Mouse (Mus musculus) urinary bladder, adult 2 months (tissue): ENCODE results near the gene Fam221b. TPM values are rescaled to one million over a fixed set of nuclear protein-coding genes. Genes with fewer than 3 reads are reported as not detected.
A peak's percentile ranks its signal among the peaks of the same experiment; 100 is the strongest.

Experiments used
- DNase-seq: peaks from one replicate; pipeline ENCODE4 v3.0.0; 2022; ENCODE audit warnings: low spot score
- polyA plus RNA-seq: library from polyadenylated mRNA; depleted of rRNA; stranded (reverse); fragments of >200 nt; gene quantifications from 2 replicates; pipeline ENCODE4 v1.2.3, GENCODE M21; 2012; rRNA removed

Fam221b gene
- 0.41 and 0.51 TPM in 2 replicates for polyA plus RNA-seq

DNA sequence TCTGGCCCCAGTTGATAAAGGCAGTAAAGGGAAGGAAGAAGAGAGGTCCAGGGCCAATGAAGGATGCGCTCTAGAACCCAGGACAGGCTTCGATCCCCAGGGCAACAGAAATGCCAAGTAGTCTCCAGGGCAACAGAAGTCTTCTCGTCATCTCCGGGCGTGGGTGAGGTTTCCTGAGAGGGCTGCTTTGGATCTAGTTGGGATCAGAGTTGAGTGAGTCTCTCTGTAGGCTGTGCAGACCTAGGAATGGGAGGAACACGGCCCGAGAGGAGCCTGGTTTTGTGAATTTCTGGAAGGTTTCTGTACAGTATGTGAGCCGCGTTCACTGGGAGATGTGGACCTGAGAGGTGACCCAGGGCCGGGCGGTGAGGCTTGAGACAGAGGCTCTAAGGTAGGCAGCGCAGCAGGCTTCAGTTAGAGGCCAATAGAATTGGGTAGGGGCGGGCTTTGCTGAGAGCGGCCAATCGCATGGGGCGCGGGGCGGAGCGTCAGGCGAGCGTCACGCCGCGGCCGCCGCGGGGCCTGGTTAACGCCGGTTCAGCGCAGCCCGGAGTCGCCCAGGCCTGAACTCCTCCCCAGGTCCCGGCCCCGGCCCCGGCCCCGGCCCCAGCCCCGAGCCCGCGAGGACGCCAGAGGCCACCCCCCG lies at the start of gene Fam221b, which contains the start of gene Tmem8b:
Gene Fam221b (minus strand): TSS at position 364 of the 646 bp plus-strand sequence.
Gene Tmem8b (plus strand): TSS at position 190 of the 646 bp plus-strand sequence.
- peak; percentile 83 for DNase-seq

DNA sequence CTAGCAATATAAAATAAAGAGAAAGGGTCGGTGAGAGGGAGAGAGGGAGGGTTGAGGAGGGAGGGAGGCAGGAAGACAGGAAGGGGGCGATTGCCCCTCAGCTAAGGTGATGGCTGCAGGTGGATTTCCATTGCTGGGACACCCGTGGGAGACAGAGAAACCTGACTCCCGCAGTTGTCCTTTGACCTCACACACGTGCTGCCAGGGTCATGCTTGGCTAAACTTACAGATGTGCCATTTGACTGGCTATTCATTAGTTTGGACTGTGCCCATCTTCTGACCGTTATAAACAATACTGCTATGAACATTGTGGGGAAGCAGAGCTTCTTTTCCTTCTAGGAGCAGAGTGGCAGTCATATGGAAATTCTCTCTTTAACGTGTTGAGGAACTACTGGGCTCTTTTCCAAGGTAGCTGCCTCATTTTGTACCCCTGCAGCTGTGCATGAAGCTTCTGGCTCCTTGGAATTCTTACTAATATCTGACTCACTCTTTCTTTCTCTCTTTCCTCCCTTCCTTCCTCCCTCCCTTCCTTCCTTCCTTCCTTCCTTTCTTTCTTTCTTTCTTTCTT lies 44.8 kb upstream of the Fam221b start:
- DNase-seq = no peak

DNA sequence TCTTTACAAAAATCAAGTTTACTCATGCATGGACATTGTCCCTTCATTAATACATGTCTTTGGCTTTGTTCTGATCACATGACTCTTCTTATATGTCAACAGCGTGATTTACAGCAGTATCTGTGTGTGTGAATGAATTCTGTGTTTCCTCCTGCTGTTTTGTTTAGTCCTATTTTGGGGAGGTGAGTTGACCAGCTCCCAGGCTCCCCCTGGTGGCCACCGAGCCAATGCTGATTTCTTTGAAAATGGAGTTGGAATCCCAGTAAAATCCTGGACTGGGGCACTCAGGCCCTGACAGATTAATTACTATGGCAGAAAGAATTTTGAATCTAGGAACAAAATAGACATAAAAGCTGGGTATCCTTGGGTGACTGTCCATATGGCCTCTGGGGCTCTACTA lies 42.9 kb upstream of the Fam221b start:
- peak; percentile 61 for DNase-seq

DNA sequence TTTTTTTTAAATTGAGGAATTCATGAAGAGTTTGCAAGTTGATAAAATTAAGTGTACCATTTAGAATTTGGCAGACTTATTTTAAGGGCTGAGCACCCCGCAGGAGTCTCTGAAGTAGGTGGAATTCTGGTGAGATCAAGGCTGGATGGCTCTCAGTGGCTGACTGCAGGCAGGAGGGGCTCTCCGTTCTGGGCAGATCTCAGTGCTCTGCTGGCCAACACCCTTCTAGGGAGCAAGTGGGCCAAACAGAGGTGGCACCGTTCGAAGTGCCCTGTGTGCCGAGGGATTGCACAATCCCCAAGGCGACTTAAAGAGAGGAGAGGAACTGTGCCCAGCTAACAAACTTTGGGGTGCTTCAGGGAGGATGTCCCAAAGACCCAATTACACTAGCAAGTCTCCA lies 40.9 kb upstream of the Fam221b start, which contains the start of gene Olfr71:
Gene Olfr71 (minus strand): TSS at position 387 of the 400 bp plus-strand sequence.
- no peak for DNase-seq

DNA sequence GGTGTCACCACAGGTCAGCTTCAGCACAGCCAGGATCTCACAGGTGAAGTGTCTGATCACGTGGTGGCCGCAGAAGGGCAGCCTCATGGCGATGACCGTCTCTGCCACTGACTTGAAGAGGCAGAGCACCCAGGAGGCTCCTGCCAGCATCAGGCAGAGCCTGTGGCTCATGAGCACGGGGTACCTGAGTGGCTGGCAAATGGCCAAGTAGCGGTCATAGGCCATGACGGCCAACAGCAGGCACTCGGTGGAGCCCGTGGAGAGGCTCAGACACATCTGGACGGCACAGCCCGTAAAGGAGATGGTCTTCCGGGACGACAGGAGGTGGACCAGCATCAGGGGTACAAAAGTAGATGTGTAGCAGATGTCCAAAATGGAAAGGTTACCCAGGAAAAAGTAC lies 37.0 kb upstream of the Fam221b start:
- no peak for DNase-seq

DNA sequence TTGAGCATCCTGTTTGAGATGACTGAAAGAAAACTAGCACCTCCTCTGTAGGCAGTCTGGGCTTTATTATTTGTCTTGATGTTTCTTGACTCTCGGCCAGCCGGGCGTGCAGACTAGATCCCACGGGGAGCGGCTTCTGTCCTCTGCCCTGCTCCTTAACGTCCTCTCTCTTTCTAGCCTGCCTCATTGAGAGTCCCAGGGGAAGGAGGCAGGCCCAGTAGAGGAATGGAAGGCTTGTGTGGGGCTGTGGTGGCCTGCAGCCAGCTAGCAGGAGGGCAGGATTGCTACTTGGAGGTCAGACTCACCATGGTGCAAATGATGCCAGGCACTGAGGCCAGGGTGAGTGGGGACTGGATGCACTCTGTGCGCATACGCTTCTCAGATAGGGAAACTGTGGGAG lies 34.9 kb upstream of the Fam221b start:
- no peak for DNase-seq

DNA sequence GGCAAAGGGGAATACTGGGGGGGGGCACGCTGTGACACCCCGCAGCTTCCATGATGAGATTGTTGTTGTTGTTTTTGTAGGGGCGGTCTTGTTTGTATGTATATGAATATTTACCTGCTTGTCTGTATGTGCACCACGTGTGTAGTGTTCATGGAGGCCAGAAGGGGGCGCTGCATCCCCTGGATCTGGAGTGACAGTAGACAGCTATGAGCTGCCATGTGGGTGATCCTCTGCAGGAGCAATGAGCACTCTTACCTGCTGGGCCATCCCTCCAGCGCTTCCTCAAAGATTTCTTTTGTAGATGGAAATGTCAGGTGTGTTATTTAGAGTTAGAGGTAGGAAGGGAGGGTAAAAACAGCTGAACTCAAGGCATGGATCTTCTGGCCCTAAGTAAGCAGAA lies 34.5 kb upstream of the Fam221b start:
- DNase-seq = no peak

DNA sequence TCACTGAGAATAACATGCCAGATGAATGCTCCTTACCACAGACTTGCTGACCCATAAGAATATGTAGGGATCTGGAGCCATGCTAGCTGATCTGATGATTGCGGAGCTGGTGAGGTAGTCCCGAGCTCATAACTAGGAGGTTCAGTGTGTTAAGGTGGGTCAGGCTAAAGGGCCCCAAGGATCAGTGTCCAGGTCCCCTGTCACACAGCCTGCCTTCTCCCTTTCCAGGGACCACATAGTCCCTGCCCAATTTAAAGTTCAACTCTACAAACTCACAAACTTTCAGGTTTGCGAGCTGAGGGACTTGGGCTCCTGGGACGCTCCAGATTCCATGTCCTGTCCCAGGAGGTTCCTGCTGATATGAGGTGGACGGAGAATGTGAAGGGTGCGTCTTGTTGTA lies 31.8 kb upstream of the Fam221b start, which contains the start of gene Olfr70:
Gene Olfr70 (minus strand): TSS at position 101 of the 400 bp plus-strand sequence.
- DNase-seq = no peak

DNA sequence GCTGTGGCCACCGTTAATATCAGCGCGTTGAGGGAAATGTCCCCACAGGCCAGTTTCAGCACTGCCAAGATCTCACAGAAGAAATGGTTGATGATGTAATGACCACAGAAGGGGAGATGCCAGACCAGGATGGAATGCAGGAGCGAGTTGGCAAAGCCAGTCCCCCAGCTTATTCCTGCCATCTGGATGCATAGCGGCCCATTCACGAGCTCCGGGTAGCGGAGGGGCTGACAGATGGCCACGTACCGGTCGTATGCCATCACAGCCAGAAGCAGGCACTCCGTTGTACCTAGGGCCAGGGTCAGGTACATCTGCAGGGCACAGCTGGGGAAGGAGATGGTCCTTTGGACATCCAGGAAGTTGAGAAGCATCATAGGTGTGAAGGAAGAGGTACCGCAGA lies 27.6 kb upstream of the Fam221b start:
- DNase-seq = no peak

DNA sequence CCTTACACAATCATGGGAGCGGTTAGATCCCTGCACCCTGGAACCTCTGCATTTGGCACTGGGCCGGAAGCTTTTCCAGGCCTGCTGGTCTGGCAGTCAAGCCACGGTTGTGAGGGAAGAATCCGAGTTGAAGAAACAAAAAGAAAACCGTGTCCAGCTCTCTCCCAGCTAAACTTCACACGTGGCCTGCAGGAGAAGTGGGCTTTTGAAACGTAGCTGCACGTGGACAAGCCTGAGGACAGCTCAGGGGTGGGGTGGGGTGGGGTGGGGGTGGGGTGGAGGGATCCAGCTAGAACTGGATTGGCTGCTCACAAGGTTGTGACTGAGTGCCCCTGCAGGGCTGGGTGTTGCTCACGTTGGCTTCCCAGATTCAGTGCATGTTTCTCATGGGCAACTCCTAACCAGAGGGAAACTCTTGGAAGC lies 26.3 kb upstream of the Fam221b start:
- no peak for DNase-seq

DNA sequence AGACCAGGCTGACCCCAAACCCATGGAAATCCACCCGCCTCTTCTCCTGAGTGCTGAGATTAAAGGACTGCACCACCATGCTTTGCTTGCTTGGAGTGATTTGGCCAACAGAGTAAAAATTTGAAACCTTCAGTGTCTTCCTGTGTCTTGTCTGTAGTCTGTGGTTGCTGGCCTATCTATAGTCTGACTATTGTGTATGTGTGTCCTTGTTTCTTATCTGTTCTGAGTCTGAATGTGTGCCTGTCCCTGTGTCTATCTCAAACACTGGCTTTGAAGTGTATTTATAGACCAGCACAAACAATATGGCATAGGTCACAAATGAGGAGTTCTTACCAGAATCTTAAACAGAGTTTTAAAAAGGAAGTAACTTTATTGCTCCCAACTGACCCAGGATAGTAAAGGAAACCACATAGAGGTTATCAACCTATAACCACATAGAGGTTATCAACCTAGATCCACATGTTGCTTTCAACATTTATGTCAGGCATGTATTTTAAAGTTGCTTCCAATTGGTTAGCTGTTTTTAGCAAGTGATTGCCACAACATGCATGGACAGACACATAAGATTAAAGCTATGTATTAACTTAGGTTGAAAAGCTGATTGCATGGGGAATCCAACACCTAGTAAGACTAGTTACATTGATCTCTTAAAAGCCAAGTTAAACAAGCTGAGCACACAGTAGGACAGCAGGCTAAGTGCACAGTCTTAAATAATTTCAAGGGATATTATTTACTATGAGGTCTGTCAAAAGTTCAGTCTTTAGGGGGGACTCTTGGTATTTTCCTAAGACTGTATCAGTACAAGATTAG lies 25.7 kb upstream of the Fam221b start:
- no peak for DNase-seq

DNA sequence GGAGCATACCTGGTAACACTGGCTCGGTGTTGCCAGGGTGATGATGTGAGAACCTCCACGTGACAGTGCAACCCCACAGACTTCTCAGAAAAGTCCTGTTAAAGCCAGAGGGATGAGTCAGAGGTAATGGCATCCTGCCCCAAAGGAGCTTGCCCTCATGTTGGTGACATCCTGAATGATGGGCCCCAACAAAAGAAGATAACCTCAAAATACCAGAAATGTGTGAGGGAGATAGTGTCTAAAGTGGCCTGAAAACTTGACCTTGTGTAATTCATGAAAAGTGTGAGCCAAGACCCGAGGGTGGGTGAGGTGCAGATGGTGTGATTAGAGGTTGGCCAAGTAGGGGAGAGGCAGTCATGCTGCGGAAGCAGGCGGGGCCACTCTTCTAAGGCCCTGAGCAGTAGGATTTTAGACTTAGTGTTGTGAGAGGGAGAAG lies 24.9 kb upstream of the Fam221b start:
- DNase-seq = no peak

DNA sequence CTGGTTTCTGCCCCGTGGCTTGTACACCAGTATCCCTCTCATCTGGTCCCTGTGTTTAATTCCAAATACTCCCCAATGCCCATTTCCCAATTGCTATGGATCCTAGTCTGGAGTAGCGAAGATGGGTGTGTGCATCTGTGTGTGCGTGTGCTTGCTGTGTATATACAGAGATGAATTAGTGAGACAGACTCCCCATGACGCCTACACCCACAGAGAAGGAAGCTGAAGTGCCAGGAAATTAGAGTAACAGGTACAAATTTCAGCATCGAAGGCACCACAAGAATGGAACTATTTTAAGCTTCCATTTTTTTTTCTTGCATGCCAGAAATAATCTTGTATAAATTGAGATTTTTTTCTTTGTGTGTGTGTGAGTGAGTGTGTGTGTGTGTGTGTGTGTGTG lies 22.1 kb upstream of the Fam221b start:
- no peak for DNase-seq

DNA sequence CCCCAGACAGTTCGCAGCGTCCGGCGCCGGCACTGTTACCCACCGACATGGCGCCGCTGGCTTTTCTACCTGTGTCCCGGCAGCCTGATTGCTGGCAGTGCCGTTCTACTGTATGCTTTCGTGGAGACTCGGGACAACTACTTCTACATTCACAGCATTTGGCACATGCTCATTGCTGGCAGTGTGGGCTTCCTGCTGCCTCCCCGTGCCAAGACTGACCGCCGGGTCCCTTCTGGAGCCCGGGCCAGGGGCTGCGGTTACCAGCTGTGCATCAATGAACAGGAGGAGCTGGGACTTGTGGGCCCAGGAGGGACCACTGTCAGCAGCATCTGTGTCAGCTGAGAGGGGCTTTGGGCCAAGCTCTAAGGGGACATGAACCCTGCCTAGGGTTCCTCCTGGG lies 21.1 kb upstream of the Fam221b start:
- no peak for DNase-seq

DNA sequence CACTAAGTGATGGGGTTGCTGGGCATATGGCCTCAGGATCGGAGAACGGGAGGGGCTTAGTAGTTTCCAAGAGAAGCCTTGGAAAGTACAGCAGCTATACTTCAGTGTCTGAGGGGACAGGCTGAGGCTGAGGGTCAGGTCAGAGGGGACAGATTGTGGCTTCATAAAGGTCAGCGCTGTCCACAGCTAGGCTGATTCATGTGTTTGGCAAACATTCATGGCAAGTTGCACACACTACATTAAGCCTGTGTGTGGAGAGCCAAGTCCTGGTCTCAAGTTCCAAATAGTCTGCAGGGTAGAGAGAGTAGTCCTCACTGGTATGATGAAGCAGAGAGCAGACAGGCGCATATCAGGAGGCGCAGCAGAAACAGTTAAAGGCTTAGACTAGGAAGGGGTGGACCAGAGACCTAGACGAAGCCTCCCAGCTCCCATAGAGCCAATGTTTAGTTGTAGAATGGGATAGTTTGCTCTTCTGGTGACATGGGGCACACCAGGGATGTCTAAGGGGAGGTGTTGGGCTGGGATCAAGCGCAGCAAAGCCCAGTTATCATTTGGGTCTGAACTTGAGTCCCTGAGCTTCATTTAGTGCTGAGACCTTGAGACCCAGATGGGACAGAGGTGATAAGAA lies 10.6 kb upstream of the Fam221b start:
- DNase-seq = no peak

DNA sequence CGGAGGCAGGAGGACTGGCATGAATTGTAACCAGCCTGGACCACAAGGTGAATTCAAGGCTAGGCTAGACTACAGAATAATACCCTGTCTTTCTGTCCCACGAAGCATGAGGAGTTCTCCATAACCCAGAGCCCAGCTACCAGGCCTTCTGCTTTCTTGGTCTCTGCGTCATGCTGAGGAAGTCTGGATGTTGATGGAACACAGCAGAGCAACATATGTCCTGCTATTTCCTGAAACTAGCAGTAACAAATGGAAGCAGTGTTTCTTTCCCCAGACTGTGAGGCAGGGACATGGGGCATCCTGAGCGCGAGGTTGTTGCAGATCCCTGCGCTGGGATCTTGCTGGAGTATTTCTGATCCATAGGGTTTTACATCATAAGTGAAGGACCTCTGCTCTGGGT lies 9.6 kb upstream of the Fam221b start:
- DNase-seq = no peak

DNA sequence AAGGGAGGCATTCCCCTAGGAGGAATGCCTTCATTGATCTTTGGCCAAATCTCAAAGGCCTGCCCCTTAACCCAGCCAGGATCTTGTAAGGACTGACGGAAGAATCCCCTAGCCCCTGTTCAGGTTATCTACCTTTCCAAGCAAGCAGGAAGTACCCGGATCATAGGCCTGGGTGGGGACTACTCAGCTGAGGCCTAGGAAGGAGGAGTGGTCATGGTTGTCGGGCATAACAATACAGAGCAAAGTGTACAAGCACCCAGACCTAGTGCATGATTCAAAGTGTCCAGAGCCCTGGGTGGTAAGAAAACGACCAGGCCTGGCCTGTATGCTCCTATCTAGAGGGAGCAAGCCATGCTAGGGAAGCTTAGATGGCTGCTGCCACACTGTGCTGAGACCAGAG lies 6.7 kb upstream of the Fam221b start:
- DNase-seq = no peak

DNA sequence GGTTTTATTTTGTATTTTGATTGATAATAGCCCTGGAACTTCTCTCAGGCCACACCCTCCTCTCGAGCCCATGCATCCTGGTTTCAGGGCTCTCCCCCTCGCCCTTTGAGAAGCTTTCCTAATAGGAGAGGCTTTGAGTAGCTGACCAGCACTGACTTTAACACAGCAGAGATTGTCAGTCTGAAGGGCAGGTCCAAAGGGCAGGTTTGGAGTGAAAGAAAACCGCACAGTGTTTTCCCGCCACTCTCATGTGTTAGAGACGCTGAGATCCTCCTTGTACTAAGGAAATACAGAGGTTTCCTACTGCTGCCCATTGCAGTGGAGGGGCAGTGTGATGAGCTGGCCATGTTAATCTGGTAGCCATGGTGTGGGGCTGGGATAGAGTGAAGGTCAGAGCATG lies 6.0 kb upstream of the Fam221b start:
- no peak for DNase-seq

DNA sequence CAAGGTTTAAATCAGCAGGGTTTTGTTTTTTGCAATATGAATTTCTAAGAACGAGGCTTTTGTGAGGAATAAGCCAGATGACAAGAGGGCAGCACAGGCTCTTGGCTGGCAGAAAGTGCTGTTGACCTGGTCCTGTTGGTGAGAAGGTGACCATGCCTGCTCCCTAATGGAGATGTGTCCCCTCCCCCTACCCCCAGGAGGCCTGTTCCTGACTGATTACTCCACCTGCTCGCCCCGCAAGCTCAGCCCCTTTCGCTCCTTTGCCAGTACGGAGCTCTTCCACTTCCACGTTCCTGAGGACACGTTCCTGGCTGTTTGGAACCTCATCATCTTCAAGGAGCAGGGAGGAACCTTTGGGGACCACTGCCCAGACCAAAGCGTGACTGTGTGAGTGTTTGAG lies 4.8 kb upstream of the Fam221b start:
- DNase-seq = no peak

DNA sequence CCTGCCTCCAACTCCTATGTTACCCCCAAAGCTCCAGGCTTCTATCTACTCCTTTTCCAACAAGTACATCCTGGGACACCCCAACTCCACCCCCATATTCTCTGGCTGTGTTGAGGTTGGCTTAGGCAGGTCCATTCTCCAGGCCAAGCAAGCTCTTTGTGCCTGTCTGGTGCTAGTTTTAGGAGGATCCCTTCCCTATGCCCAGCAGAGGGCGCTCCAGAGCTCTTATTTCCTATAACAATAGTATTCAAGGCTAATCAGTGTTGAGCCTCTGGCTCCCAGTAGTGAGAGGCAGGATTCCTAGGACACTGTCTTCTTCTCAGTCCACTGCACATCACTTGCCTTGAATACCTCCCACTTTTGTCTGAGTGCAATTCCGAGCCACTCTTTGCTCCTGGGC lies 3.1 kb upstream of the Fam221b start:
- peak; percentile 76 for DNase-seq

DNA sequence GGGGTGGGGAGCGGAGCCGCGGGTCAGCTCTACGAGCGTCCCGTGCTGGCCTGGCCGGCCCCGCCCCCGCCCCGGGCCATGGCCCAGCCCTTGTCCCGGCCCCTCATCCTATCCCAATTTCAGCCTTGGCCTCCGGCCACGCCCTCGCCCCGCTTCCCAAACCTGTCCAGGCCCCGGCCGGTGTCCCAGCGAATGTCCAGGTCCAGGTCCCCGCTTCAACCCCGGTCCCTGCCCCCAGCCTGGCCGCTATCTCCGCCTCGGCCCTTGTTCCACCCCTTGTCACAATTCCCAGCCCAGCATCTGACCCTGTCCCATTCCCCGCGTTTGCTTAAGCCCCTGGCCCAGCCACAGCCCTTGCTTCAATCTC lies 466 bp upstream of the Fam221b start:
- DNase-seq = no peak

DNA sequence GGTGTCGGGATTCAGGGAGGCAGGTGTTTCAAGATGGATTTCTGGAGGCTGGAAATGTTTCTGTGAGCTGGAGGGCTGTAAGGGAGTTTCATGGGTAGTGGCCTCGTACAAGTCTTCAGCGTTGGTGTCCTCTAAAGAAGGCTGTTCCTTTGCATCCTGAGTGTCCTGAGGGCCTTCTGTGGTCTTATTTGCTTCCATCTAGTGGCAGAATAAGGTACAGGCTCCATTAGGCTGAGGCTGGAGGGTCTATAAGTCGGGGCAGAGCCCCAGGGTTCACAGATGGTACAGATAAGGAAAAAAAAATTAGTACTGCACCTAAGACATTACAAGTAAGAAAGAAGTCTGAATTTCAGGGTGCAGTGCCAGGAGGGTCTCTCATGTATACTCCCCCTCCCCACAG lies 2.5 kb downstream of the Fam221b start:
- DNase-seq = no peak
